Comparison of ENCODE assay signal across 22 mouse cellular contexts in genomic region chr2:11402218-11402848, GRCm38 (mm10).
DNase-seq lines count a peak whose midpoint lies in the region; ATAC-seq lines count a peak whose summit lies in the region.
"Had no signal": no experiment of that assay in that cellular context is flagged by ENCODE, and none has a peak within 500 bp of the region (broad histone marks: within the 10 kb centered on the region; RNA-seq: fewer than 3 reads in every experiment).

No protein-coding gene starts in this region.

- peak overlapping the region; percentile 26; the same call in 1 of the 2 replicates for H3K27ac ChIP-seq in forebrain, embryonic 10.5 days
- no peak overlapping the region for H3K27ac ChIP-seq in forebrain, embryonic 13.5 days
- H3K27ac ChIP-seq: embryonic facial prominence, embryonic 10.5 days; heart, embryonic 15.5 days; hindbrain, embryonic 13.5 days; liver, embryonic 13.5 days; neural tube, embryonic 12.5 days had no signal

- no peaks in the 10 kb centered on the region for H3K27me3 ChIP-seq in forebrain, embryonic 10.5 days (ENCODE audit: poor library complexity, severe bottlenecking)
- H3K27me3 ChIP-seq in forebrain, embryonic 13.5 days: no peaks in the 10 kb centered on the region
- H3K27me3 ChIP-seq: CH12.LX; heart, embryonic 15.5 days; hindbrain, embryonic 13.5 days; liver, embryonic 13.5 days; neural tube, embryonic 12.5 days had no signal

- H3K36me3 ChIP-seq in forebrain, embryonic 10.5 days (replicated peaks): no peaks in the 10 kb centered on the region
- no peaks in the 10 kb centered on the region for H3K36me3 ChIP-seq in forebrain, embryonic 13.5 days (ENCODE audit: poor library complexity, severe bottlenecking)
- H3K36me3 ChIP-seq: embryonic facial prominence, embryonic 10.5 days; heart, embryonic 15.5 days; hindbrain, embryonic 13.5 days; liver, embryonic 13.5 days; neural tube, embryonic 12.5 days had no signal

- peaks cover 4% of the 10 kb centered on the region for H3K4me1 ChIP-seq in forebrain, embryonic 10.5 days
- H3K4me1 ChIP-seq in forebrain, embryonic 13.5 days: no peaks in the 10 kb centered on the region
- H3K4me1 ChIP-seq: embryonic facial prominence, embryonic 10.5 days; heart, embryonic 15.5 days; hindbrain, embryonic 13.5 days; neural tube, embryonic 12.5 days had no signal

- H3K9ac ChIP-seq in forebrain, embryonic 13.5 days: no peak overlapping the region
- H3K9ac ChIP-seq: heart, embryonic 15.5 days; hindbrain, embryonic 13.5 days; liver, embryonic 13.5 days; neural tube, embryonic 12.5 days had no signal

- 67% methylated on average over 10 of the region's 10 CpGs for WGBS in forebrain, embryonic 10.5 days
- 38% methylated on average over 10 of the region's 10 CpGs for WGBS in forebrain, embryonic 13.5 days

- ATAC-seq in forebrain, embryonic 13.5 days: no peak
- ATAC-seq: activated CD4-positive, CD25-positive, alpha-beta regulatory T cell, adult 4 months had no signal

- no peak for DNase-seq in forebrain, embryonic 10.5 days (ENCODE audit: extremely low spot score, low spot score)
- DNase-seq in urinary bladder, postnatal 14 days (ENCODE audit: low spot score): peak; percentile 31
- no peak for DNase-seq in urinary bladder, postnatal 25 days (ENCODE audit: low spot score)
- DNase-seq in kidney, postnatal 14 days: peak; percentile 33
- DNase-seq in frontal cortex, postnatal 25 days (ENCODE audit: low spot score in 2 of 2): no peak
- no peak for DNase-seq in right cerebral cortex, postnatal 4 days
- DNase-seq in right cerebral cortex, postnatal 10 days (ENCODE audit: low spot score in 2 of 2): no peak
- DNase-seq: adrenal gland, postnatal 36 days; cerebellum, postnatal 14 days; gastrocnemius, postnatal 36 days; layer of hippocampus, postnatal 36 days; left cerebral cortex, postnatal 4 days; liver, embryonic 13.5 days; right cerebral cortex, postnatal 25 days had no signal

- H3K4me3 ChIP-seq in forebrain, embryonic 10.5 days: no peak overlapping the region
- no peak overlapping the region for H3K4me3 ChIP-seq in forebrain, embryonic 13.5 days
- H3K4me3 ChIP-seq: embryonic facial prominence, embryonic 10.5 days; erythroblast, embryonic 14.5 days; heart, embryonic 15.5 days; hindbrain, embryonic 13.5 days; liver, embryonic 13.5 days; neural tube, embryonic 12.5 days had no signal

- no peak overlapping the region for H3K4me2 ChIP-seq in forebrain, embryonic 13.5 days
- H3K4me2 ChIP-seq: heart, embryonic 15.5 days; hindbrain, embryonic 13.5 days; liver, embryonic 13.5 days; neural tube, embryonic 12.5 days had no signal

- 0 out of 2 replicates have a peak, but pooled peaks cover 6% of the 10 kb centered on the region for H3K9me3 ChIP-seq in forebrain, embryonic 10.5 days
- H3K9me3 ChIP-seq in forebrain, embryonic 13.5 days (replicated peaks): no peaks in the 10 kb centered on the region
- H3K9me3 ChIP-seq: embryonic facial prominence, embryonic 10.5 days; heart, embryonic 15.5 days; hindbrain, embryonic 13.5 days; liver, embryonic 13.5 days; neural tube, embryonic 12.5 days had no signal

Comparison
In these comparisons a context has a peak if more than half of its experiments do, and no peak if none do; other contexts are left out.
1. DNase-seq: peak in urinary bladder, postnatal 14 days (single experiment) and kidney, postnatal 14 days (single experiment); none in forebrain, embryonic 10.5 days (single experiment), urinary bladder, postnatal 25 days (single experiment), frontal cortex, postnatal 25 days (0 of 2), right cerebral cortex, postnatal 4 days (single experiment) and right cerebral cortex, postnatal 10 days (0 of 2).